Mouse (Mus musculus) embryonic facial prominence, embryonic 13.5 days (tissue): ENCODE data around the gene Mgp. TPM values are rescaled to one million over a fixed set of nuclear protein-coding genes. Genes with fewer than 3 reads are reported as not detected.

ENCODE experiments used
- ATAC-seq: fragments of 200-750 bp; cut with Nextera tagmentation; 2 replicates; pipeline ENCODE4 v1.8.0; 2017; ENCODE audit warnings: low read depth; ENCODE audit not compliant: insufficient number of reproducible peaks, insufficient read depth, low FRiP score, low TSS enrichment
- H3K27ac ChIP-seq: fragments of 300-500 bp; sonication (generic); 2 replicates; pipeline ENCODE4 v1.5.1; 2015; ENCODE audit warnings: moderate library complexity, mild to moderate bottlenecking, inconsistent platforms
- H3K27me3 ChIP-seq: fragments of 300-500 bp; sonication (generic); 2 replicates; pipeline ENCODE4 v1.6.1; 2015; ENCODE audit warnings: mild to moderate bottlenecking, inconsistent platforms
- H3K36me3 ChIP-seq: fragments of 300-500 bp; sonication (generic); 2 replicates; pipeline ENCODE4 v1.6.1; 2015; ENCODE audit warnings: mild to moderate bottlenecking, inconsistent platforms
- H3K4me1 ChIP-seq: fragments of 300-500 bp; sonication (generic); 2 replicates; pipeline ENCODE4 v1.6.1; 2015; ENCODE audit warnings: inconsistent platforms
- H3K4me2 ChIP-seq: fragments of 300-500 bp; sonication (generic); 2 replicates; pipeline ENCODE4 v1.6.1; 2015; ENCODE audit warnings: moderate library complexity, mild to moderate bottlenecking, inconsistent platforms
- H3K4me3 ChIP-seq: fragments of 300-500 bp; sonication (generic); 2 replicates; pipeline ENCODE4 v1.5.1; 2015; ENCODE audit warnings: mild to moderate bottlenecking, inconsistent platforms
- H3K9ac ChIP-seq: fragments of 300-500 bp; sonication (generic); 2 replicates; pipeline ENCODE4 v1.6.1; 2015; ENCODE audit warnings: mild to moderate bottlenecking, inconsistent platforms
- H3K9me3 ChIP-seq: fragments of 300-500 bp; sonication (generic); 2 replicates; pipeline ENCODE4 v1.6.1; 2016; ENCODE audit warnings: inconsistent platforms
- WGBS: fragments of 180-500 bp; shearing (Covaris S2); methylation state at CpG from one replicate; pipeline ENCODE4 v1.1.7; 2015; ENCODE audit warnings: mixed read lengths; 5-methylcytosine and 5-hydroxymethylcytosine counted together
- polyA plus RNA-seq: library from polyadenylated mRNA; unstranded; fragments of >200 nt; fragmentation: Nextera tagmentation; extraction: Ambion mirVana; gene quantifications from 2 replicates; pipeline ENCODE4 v1.2.1, GENCODE M21; 2015

Gene Mgp
- 101 and 192 TPM in 2 replicates for polyA plus RNA-seq

DNA sequence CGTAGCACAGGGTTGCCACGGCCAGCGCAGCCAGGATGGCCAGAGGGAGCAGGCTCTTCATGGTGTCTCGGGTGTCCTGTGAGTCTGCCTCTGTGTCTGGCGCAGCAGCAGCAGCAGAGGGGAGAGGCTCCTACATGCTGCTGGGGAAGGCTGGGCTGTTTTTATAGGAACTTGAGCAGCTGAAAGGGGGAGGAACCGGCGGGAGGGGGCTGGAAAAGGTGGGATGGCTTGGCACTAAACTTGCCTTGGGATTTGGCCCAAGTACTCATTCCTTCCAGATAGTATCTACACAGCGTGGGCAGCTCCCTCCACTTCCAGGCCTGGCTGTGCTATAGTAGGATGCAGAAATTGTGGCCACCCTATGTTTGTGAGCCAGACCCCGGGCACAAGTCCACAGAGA is at the start of gene Mgp:
Mgp (minus strand) TSS at position 154 of the 400 bp plus-strand sequence.
- 21% methylated on average over 9 of the region's 9 CpGs for WGBS
- Histone ChIP-seq H3K4me1 (peaks cover 27% of the 10 kb centered on the region), H3K27ac (peak within 1 kb of the TSS; percentile 86), H3K4me3 (peak within 1 kb of the TSS; percentile 42), H3K4me2 (peak within 1 kb of the TSS; percentile 53), H3K9ac (peak within 1 kb of the TSS; percentile 67), H3K27me3 (no peaks in the 10 kb centered on the region), H3K36me3 (0 out of 2 replicates have a peak, but pooled peaks cover 3% of the 10 kb centered on the region), H3K9me3 (no peaks in the 10 kb centered on the region)
- ATAC-seq, result peak; percentile 82

DNA sequence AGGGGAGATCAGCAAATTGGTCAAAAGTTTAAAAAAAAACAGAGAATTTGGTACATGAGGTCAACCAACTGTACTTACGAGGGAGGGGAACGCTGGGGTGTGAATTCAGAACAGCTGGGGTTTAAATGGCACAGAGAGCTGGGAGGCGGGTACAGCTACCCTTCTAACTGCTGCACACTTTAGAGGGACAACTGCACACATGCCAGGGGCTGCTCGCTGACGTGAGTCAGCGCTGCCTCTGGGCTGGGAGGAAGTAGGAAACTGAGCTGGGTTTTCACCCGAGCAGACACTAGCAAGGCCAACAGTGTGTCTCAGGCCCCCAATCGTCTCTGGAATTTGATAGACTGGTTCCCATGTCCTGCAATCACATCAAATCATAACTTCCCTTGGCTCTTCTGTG is 49.4 kb upstream of the Mgp start:
- H3K36me3 ChIP-seq, result 0 out of 2 replicates have a peak, but pooled peaks cover 4% of the 10 kb centered on the region
- no peaks in the 10 kb centered on the region for H3K27me3 ChIP-seq
- peaks cover 22% of the 10 kb centered on the region for H3K4me1 ChIP-seq
- WGBS, result 48% methylated on average over 8 of the region's 8 CpGs
- no peak overlapping the region for H3K4me2 ChIP-seq
- no peak overlapping the region for H3K27ac ChIP-seq
- H3K9me3 ChIP-seq, result no peaks in the 10 kb centered on the region
- no peak overlapping the region for H3K9ac ChIP-seq
- ATAC-seq, result no peak
- no peak overlapping the region for H3K4me3 ChIP-seq

DNA sequence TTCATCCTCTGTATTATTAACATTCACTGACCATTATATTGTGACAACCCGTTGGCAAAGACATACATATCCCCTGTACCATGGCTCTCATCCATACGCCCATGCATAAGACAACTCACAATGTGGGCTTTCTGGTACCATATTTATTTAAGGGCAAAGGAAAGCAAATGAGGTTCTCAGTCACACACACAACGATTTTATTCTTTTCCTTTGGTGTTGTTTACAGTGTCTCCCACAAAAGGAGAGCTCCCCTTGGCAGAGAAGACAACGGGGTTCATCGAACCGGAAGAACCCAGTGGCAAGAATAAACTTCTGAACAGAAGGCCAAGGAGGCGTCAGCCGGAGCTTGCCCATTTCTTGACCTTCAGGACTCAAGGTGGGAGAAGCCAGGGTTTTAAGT is 47.9 kb upstream of the Mgp start, which contains the start of gene Pde6h:
Pde6h (plus strand) TSS at position 301 of the 400 bp plus-strand sequence.
- Histone ChIP-seq H3K27ac (no peak within 1 kb of the TSS), H3K9me3 (no peaks in the 10 kb centered on the region), H3K4me3 (no peak within 1 kb of the TSS), H3K4me1 (peaks cover 19% of the 10 kb centered on the region), H3K36me3 (0 out of 2 replicates have a peak, but pooled peaks cover 4% of the 10 kb centered on the region), H3K4me2 (no peak within 1 kb of the TSS), H3K9ac (no peak within 1 kb of the TSS), H3K27me3 (no peaks in the 10 kb centered on the region)
- 94% methylated on average over 8 of the region's 8 CpGs for WGBS
- ATAC-seq, result no peak

DNA sequence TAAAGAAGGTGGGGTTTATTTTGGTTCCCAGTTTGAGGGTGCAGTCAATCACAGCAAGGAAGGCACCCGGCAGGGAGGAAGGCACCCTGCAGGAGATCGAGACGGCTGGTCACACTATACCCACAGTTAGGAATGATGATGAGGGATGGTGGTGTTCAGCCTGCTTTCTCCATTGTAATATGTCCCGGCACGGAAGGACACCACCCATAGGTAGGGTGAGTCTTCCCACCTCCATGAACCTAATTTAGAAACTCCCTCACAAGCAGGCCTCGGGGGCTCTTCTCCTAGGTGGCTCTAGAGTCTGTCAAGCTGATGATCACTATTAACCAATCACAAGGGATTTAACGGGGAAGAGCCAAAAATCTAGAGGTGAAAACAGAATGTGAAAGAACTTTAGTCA is 47.2 kb upstream of the Mgp start:
- Histone ChIP-seq H3K4me2 (no peak overlapping the region), H3K9ac (no peak overlapping the region), H3K36me3 (0 out of 2 replicates have a peak, but pooled peaks cover 4% of the 10 kb centered on the region), H3K9me3 (no peaks in the 10 kb centered on the region), H3K27me3 (no peaks in the 10 kb centered on the region), H3K27ac (no peak overlapping the region), H3K4me1 (peaks cover 22% of the 10 kb centered on the region), H3K4me3 (no peak overlapping the region)
- 90% methylated on average over 7 of the region's 7 CpGs for WGBS
- ATAC-seq, result no peak

DNA sequence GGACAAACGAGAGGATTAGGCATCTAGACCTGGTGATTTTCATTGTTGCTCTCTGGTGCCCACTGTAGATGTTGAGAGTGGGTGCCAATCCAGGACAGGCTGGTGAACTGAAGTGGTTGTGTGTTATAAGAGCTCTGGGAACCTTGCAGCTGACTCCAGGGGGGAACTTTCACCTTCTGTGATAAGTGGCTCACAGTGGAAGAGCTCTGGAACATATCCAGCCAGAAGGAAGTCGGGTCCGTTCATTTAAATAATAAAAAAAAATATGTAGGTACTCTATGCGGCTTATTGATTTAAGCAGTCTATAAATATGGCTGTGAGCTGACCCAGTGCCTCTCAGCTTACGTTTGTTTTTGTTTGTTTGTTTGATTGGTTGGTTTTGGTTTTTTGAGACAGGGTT is 46.5 kb upstream of the Mgp start, which contains the start of gene Erp27:
Erp27 (minus strand) TSS at position 101 of the 400 bp plus-strand sequence.
- H3K4me3 ChIP-seq, result no peak within 1 kb of the TSS
- H3K4me2 ChIP-seq, result no peak within 1 kb of the TSS
- no peaks in the 10 kb centered on the region for H3K27me3 ChIP-seq
- WGBS, result 77% methylated on average over 5 of the region's 5 CpGs
- no peak for ATAC-seq
- 0 out of 2 replicates have a peak, but pooled peaks cover 4% of the 10 kb centered on the region for H3K36me3 ChIP-seq
- no peak within 1 kb of the TSS for H3K27ac ChIP-seq
- H3K4me1 ChIP-seq, result peaks cover 25% of the 10 kb centered on the region
- no peaks in the 10 kb centered on the region for H3K9me3 ChIP-seq
- H3K9ac ChIP-seq, result no peak within 1 kb of the TSS

DNA sequence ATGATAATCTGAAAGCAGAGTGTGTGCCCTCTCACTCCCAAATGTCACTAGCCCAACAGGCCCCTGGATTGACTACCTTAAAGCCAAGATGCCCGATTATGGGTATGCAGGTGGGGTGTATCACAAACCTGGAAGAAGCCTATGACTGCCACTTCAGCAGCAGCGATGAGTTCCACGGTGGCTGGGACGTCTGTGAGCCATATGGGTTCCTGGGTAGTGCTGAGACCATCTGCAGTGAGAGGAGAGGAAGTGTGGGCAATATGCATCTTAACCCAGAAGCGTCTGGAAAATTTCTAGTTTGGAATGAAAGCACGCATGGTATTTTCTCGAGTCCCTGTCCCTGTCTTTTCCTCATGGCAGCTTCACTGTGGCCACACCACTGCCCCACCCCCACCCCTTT is 46.0 kb upstream of the Mgp start:
- no peaks in the 10 kb centered on the region for H3K9me3 ChIP-seq
- no peak overlapping the region for H3K4me2 ChIP-seq
- H3K4me1 ChIP-seq, result peaks cover 25% of the 10 kb centered on the region
- no peak overlapping the region for H3K27ac ChIP-seq
- H3K9ac ChIP-seq, result no peak overlapping the region
- H3K36me3 ChIP-seq, result 0 out of 2 replicates have a peak, but pooled peaks cover 4% of the 10 kb centered on the region
- no peaks in the 10 kb centered on the region for H3K27me3 ChIP-seq
- no peak overlapping the region for H3K4me3 ChIP-seq
- WGBS, result 56% methylated on average over 7 of the region's 7 CpGs
- ATAC-seq, result no peak

DNA sequence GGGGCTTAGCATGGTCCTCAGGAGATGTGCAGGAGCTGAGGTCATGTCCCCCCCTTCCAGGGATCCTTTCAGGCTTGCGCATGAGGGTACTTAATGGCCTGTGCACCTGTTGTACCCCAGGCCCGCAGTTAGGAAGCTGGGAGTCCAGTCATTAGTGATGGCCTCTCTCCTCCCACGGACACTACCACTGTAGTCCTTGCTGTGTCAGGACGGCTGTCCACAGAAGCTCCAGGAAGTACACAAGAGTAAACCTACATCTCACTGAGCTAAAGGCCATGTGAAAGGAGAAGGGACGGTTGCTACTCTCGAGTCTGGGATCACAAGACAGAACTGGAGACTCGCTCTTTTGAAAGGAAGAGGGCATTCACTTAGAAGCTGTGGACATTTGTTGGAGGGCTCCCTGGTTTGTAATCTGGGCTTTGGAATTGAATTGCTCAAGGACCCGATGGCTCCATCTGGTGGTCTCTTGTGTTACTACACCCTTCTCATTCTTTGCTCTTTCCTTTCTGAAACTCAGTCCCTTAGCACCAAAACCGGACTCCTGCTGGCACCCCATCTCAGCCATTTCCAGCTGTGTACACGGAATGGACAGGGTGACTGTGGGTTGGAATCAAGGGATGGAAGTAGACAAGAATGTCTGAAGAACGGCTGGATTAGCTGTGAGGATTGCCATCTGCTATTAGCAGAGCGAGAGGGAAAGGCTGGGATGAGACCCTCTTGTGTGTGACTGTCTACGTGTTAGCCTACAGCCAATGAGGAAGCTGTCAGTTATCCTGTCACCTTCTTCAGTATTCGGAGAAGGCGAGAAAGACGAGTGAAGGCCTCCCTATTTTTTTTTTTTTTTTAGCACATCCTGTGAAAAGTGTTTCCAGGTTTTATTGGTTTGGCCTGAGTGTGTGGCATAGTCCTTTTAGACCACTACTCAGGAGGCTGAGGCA is 45.0 kb upstream of the Mgp start:
- no peak for ATAC-seq
- no peaks in the 10 kb centered on the region for H3K27me3 ChIP-seq
- no peak overlapping the region for H3K27ac ChIP-seq
- H3K9ac ChIP-seq, result 0 out of 2 replicates have a peak overlapping the region, but pooled peaks have one; percentile 40
- 0 out of 2 replicates have a peak, but pooled peaks cover 4% of the 10 kb centered on the region for H3K36me3 ChIP-seq
- H3K4me2 ChIP-seq, result no peak overlapping the region
- H3K4me3 ChIP-seq, result no peak overlapping the region
- peaks cover 25% of the 10 kb centered on the region for H3K4me1 ChIP-seq
- 44% methylated on average over 16 of the region's 16 CpGs for WGBS
- no peaks in the 10 kb centered on the region for H3K9me3 ChIP-seq

DNA sequence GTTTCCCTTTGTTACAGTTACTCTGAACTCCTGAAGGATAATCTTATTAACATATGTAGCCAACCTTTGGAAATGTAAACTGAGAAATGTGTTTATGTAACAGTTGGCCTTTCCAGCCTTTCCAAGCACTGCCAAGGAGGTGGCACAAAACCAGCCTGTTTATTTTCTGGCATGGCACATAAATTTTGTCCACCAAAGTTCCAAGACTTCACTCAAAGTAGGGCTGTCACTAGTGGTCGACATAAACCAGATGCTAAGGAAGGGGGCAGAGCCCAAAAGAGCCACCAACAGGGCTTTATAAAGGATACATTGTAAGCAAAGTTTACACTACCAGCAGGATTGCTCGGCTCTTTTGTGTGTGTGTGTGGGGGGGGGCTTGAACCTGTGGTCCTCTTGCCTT is 42.3 kb upstream of the Mgp start:
- no peak overlapping the region for H3K4me2 ChIP-seq
- no peak overlapping the region for H3K9ac ChIP-seq
- no peak for ATAC-seq
- no peak overlapping the region for H3K4me3 ChIP-seq
- H3K27me3 ChIP-seq, result no peaks in the 10 kb centered on the region
- peaks cover 34% of the 10 kb centered on the region for H3K4me1 ChIP-seq
- 19% methylated on average over 2 of the region's 2 CpGs for WGBS
- H3K9me3 ChIP-seq, result no peaks in the 10 kb centered on the region
- H3K36me3 ChIP-seq, result no peaks in the 10 kb centered on the region
- H3K27ac ChIP-seq, result peak overlapping the region; percentile 29; the same call in 1 of the 2 replicates

DNA sequence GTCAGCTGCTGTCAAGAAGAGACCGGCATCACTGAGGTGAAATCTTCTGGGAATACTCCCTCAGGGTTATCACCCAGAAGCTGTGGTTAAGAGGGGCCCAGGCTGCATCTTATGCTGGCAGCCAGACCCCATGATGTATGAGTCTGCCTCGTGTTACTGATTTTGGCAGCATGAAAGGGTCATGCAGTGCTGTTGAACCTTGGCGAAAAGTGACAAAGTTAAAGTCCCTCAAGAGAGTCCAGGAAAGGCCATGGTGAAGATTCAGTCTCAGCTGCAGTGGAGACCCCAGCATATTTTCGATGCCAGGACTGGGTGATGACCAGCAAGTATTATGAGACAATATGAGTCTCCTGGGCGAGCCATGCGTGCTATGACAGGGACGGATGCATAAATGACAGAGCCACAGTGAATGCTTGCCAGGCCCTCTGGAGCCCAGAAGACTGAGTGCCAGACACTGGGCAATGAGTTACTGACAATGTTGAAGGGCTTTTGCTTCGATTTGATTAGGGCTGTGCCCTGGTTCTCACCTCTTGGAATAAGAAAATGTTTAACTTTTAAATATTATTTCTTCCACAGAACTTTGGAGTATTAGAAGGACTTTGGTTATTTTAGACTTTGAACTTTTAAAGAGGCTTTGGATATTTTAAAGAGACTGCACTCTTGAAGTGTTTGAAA is 40.2 kb upstream of the Mgp start:
- no peak overlapping the region for H3K27ac ChIP-seq
- H3K9ac ChIP-seq, result no peak overlapping the region
- peaks cover 35% of the 10 kb centered on the region for H3K4me1 ChIP-seq

DNA sequence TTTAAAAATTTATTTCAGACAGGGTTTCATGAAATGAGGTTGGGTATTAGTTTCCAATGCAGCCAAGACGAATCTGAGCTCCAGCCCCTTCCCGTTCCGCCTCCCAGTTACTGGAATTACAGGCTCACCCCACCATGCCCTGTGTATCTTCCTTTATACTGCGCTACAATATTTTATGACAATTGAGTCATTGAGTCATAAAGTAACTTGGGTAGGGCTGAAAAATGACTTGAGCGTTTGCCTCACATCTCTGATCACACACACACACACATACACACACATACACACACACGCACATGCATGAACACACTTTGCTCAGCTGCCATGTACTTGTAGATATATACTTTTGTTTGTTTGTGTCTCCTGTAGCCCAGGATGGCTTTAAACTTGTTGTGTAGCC is 38.6 kb upstream of the Mgp start:
- Histone ChIP-seq H3K36me3 (no peaks in the 10 kb centered on the region), H3K9me3 (no peaks in the 10 kb centered on the region), H3K4me3 (no peak overlapping the region), H3K4me2 (0 out of 2 replicates have a peak overlapping the region, but pooled peaks have one; percentile 56), H3K27ac (peak overlapping the region; percentile 84), H3K27me3 (no peaks in the 10 kb centered on the region), H3K4me1 (peaks cover 39% of the 10 kb centered on the region), H3K9ac (no peak overlapping the region)
- WGBS, result 86% methylated on average over 6 of the region's 6 CpGs
- ATAC-seq, result no peak

More for the DNA sequence above, 40.2 kb upstream of the Mgp start:
- ATAC-seq, result no peak
- Histone ChIP-seq H3K4me3 (no peak overlapping the region), H3K36me3 (no peaks in the 10 kb centered on the region), H3K9me3 (no peaks in the 10 kb centered on the region), H3K4me2 (no peak overlapping the region), H3K27me3 (no peaks in the 10 kb centered on the region)
- 92% methylated on average over 8 of the region's 8 CpGs for WGBS

DNA sequence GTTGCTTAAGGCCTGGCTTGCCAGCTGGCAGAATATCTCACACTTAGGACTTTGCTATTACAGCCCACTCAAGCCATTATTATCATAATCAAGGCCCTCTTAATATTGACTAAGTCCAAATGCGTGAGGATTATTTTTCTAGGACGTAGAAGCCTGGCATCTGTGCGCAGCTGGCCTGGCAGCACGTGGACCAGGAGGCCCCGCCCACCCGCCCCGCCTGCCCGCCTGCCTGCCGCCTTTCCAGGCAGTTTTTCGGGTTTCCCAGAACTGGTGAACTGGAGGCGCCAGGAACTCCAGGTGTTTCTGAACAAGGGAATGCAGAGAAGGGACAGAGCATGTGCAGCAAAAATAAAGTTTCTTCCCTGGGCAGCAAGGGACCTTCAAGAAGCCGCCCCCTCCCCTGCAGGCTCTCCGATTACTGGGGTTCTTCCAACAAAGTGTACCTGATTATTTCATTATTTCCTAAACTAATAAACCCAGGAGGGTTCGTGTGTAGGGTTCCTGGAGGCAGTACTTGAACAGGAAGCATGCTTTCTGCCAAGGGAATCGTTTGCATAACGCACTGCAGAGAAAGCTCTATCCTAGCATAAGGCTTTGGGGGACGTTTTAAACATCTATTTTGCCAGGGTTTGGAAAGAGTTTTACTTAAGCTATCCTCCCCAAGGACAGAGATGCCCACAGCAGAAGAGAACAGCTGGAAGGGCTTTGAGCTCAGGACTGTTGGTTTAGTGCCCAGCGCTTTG is 37.9 kb upstream of the Mgp start:
- Histone ChIP-seq H3K36me3 (no peaks in the 10 kb centered on the region), H3K9ac (peak overlapping the region; percentile 28; the same call in 1 of the 2 replicates)

More for the DNA sequence above, 37.9 kb upstream of the Mgp start:
- no peaks in the 10 kb centered on the region for H3K9me3 ChIP-seq
- peak overlapping the region; percentile 84 for H3K27ac ChIP-seq
- H3K4me1 ChIP-seq, result peaks cover 38% of the 10 kb centered on the region
- H3K27me3 ChIP-seq, result no peaks in the 10 kb centered on the region
- peak overlapping the region; percentile 29 for H3K4me3 ChIP-seq
- 5% methylated on average over 18 of the region's 18 CpGs for WGBS
- peak overlapping the region; percentile 56 for H3K4me2 ChIP-seq
- peak; percentile 52; the same call in 1 of the 2 replicates for ATAC-seq
